Mouse (Mus musculus): ENCODE measurements at regions not wholly inside any gene's neighbourhood (a gene's known extent, or its start where the extent isn't known, plus 50 kb on each side); places are given as distances from the start of the nearest gene placed in this dataset.
A peak's percentile ranks its signal among the peaks of the same experiment; 100 is the strongest.

- peak; percentile 52 for ATAC-seq
Measured at GRCm38 (mm10) chr6:143373686-143374273, 206.8 kb downstream of the Etnk1 start.

GRCm38 (mm10) chr6:143375951-143376713 is 209.1 kb downstream of the Etnk1 start:
- ATAC-seq = no peak

GRCm38 (mm10) chr6:143377121-143377520 is 210.1 kb downstream of the Etnk1 start:
- ATAC-seq = no peak

- no peak for ATAC-seq
Measured at GRCm38 (mm10) chr6:143378126-143378525, 211.1 kb downstream of the Etnk1 start.

GRCm38 (mm10) chr6:143380490-143380889 is 213.5 kb downstream of the Etnk1 start:
- ATAC-seq = no peak

GRCm38 (mm10) chr6:143386597-143387450 is 219.8 kb downstream of the Etnk1 start:
- ATAC-seq = no peak

- no peak for ATAC-seq
Measured at GRCm38 (mm10) chr6:143393543-143394207, 226.7 kb downstream of the Etnk1 start.

- no peak for ATAC-seq
Measured at GRCm38 (mm10) chr6:143394377-143394776, 227.4 kb downstream of the Etnk1 start.

- no peak for ATAC-seq
Measured at GRCm38 (mm10) chr6:143401436-143401835, 234.4 kb downstream of the Etnk1 start.

GRCm38 (mm10) chr6:143401921-143402320 is 234.9 kb downstream of the Etnk1 start:
- no peak for ATAC-seq

GRCm38 (mm10) chr6:143402766-143403165 is 235.7 kb downstream of the Etnk1 start:
- no peak for ATAC-seq

GRCm38 (mm10) chr6:143404521-143404920 is 237.5 kb downstream of the Etnk1 start:
- no peak for ATAC-seq

- no peak for ATAC-seq
Measured at GRCm38 (mm10) chr6:143412056-143412455, 245.0 kb downstream of the Etnk1 start.

- ATAC-seq = no peak
Measured at GRCm38 (mm10) chr6:143412721-143413120, 245.7 kb downstream of the Etnk1 start.

GRCm38 (mm10) chr6:143414590-143415382 is 247.8 kb downstream of the Etnk1 start:
- no peak for ATAC-seq

GRCm38 (mm10) chr6:143415383-143415778 is 248.4 kb downstream of the Etnk1 start:
- ATAC-seq = no peak

- no peak for ATAC-seq
Measured at GRCm38 (mm10) chr6:143419872-143420271, 252.9 kb downstream of the Etnk1 start.

GRCm38 (mm10) chr6:143423026-143423425 is 256.0 kb downstream of the Etnk1 start:
- ATAC-seq = no peak

- peak; percentile 40 for ATAC-seq
Measured at GRCm38 (mm10) chr6:143425182-143425829, 258.3 kb downstream of the Etnk1 start.

- no peak for ATAC-seq
Measured at GRCm38 (mm10) chr6:143431896-143432450, 265.0 kb downstream of the Etnk1 start.
